Mouse (Mus musculus): ENCODE data around the gene Zfp131. TPM values are rescaled to one million over a fixed set of nuclear protein-coding genes. Genes with fewer than 3 reads are reported as not detected.
"Not testable (repeated sequence)": the region's sequence is repeated elsewhere in the genome, so short reads cannot be mapped to it uniquely, and the experiment has no call there.

Gene Zfp131
- 36.6 and 37.2 TPM in 2 replicates for polyA plus RNA-seq (2015; fragmentation: Nextera tagmentation; extraction: Ambion mirVana)

DNA sequence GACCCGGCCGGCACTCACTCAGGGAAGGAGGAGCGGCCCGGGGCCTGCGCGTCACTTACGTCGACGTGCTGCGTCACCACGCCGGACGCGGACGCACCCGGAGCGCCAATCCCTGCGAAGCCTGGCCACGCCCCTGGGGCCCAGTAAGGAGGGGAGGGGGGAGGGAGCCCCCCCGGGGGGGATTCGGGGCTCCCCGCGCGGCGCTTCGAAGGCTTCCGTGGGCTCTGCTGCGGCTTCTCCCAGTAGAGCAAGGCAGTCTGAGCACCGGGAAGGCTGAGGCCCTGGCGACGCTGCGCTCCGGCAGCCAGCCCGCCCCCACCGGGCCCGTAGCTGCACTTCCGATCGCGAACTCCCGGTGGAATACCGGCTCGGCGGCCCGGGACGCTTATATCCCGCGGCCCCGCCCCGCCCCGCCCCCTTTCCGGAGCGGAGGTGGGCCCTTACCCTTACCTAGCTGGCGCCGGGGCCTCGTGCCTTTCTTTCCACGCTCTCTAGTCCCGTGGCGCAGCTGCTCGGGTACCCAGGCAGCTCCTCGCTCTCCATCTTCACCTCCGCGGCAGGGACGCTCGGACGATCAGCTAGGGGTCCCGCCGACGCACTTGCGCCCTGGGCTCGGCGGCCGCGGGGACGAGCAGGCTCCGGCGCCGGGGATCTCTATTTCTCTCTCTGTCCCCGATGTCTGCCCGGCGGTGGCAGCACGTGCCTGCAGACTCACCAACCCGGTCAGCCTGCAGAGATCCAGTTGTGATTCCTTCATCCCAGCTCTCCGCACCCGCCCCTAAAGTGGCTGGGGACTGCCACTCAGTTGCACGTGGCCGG is at the start of gene Zfp131:
Zfp131 (minus strand) TSS at position 129 of the 819 bp plus-strand sequence.
- H3K4me2 ChIP-seq, result peak within 1 kb of the TSS; percentile 81
- H3K4me1 ChIP-seq (replicated peaks), result peaks cover 30% of the 10 kb centered on the region
- H3K9ac ChIP-seq, result peak within 1 kb of the TSS; percentile 94
- peaks cover 25% of the 10 kb centered on the region for H3K36me3 ChIP-seq
- 1% methylated on average over 76 of the region's 86 CpGs for WGBS
- H3K27ac ChIP-seq (replicated peaks), result peak within 1 kb of the TSS; percentile 98
- ATAC-seq (ENCODE audit: low read depth), result peak; percentile 98
- no peaks in the 10 kb centered on the region for H3K27me3 ChIP-seq
- no peaks in the 10 kb centered on the region for H3K9me3 ChIP-seq
- H3K4me3 ChIP-seq, result peak within 1 kb of the TSS; percentile 88

DNA sequence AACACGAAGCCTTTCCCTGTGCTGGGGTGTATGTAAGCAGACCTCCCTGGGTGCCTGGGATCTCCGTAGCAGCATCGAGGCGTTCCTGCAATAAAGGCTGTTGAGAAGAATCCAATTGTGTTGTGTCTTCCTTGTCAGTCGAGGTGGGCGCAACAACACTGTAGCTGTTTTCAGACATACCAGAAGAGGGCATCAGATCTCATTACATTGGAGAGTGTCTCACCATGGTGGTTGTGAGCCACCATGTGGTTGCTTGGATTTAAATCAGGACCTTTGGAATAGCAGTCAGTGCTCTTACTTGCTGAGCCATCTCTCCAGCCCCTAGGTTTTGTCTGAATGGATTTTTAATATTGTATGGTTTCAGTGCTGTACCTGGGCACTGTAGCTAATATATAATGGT is 49.3 kb upstream of the Zfp131 start:
- WGBS, result 20% methylated on average over 6 of the region's 6 CpGs
- H3K27ac ChIP-seq (replicated peaks); H3K4me3 ChIP-seq; H3K4me1 ChIP-seq (replicated peaks); H3K9me3 ChIP-seq; ATAC-seq (ENCODE audit: low read depth); H3K9ac ChIP-seq; H3K36me3 ChIP-seq; H3K4me2 ChIP-seq: not testable (repeated sequence)
- peaks cover 11% of the 10 kb centered on the region for H3K27me3 ChIP-seq

DNA sequence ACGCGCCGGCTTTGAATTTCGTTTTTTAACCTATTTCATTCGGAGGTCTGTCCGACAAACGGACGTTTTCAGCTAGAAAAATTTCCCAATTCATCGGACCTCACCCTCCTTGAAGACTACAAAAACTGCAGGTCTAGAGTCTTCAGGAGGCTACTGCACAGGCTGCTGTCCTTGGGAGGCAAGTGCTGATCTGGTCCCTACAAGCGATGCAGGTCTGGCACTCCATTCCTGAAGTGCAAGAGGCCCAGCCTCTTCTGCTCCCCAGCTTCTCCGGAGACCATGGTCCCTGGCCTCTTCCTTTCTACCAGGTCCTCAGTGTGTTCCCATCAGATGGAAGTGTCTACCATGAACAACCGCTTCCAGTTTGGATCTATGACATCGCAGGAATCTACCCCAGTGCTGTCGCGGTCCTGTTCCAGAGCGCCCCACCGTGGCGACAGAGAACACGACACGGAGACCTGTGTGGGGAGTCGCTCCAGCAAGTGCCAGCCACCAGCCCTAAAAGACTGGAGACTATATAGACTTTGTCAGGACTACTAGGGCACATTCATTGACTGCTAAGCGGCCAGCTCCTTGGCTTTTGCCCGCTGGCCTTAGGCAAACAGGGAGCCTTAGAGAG is 47.1 kb upstream of the Zfp131 start:
- 0 out of 2 replicates have a peak, but pooled peaks have one; percentile 37 for ATAC-seq (ENCODE audit: low read depth)
- not testable (repeated sequence) for H3K27ac ChIP-seq (replicated peaks); H3K36me3 ChIP-seq; H3K9me3 ChIP-seq; H3K9ac ChIP-seq; H3K4me1 ChIP-seq (replicated peaks); H3K4me3 ChIP-seq
- peaks cover 11% of the 10 kb centered on the region for H3K27me3 ChIP-seq
- peak overlapping the region; percentile 32; the same call in 1 of the 2 replicates for H3K4me2 ChIP-seq
- WGBS, result 5% methylated on average over 14 of the region's 23 CpGs

DNA sequence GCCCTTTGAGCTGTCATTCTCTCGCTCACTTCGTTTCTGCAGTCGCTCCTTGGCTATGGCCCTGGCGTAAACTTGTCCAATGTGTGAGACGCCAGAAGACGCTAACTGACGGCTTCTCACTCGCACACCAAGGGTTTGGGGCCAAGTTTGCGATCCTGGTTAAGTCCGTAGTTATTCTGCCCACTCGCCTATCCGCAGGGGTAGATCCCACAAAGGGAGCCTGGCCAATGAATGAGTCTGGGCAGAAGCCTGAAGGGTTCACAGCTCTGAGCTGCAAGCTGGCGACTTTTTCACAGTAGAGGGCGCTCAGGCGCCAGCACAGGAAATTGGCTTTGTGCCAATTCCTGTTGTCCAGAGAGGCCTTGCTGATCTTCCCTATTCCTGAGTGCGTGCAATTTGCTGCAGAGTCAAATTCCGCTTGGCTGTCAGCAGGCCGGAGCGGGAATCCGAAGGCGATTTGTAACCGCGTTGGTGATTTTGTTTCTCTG is 45.7 kb upstream of the Zfp131 start:
- ATAC-seq (ENCODE audit: low read depth), result peak; percentile 82
- WGBS, result 14% methylated on average over 23 of the region's 23 CpGs
- Histone ChIP-seq H3K4me2 (peak overlapping the region; percentile 46), H3K4me3 (peak overlapping the region; percentile 26), H3K27me3 (peaks cover 11% of the 10 kb centered on the region)
- not testable (repeated sequence) for H3K9me3 ChIP-seq; H3K9ac ChIP-seq; H3K36me3 ChIP-seq; H3K27ac ChIP-seq (replicated peaks); H3K4me1 ChIP-seq (replicated peaks)

DNA sequence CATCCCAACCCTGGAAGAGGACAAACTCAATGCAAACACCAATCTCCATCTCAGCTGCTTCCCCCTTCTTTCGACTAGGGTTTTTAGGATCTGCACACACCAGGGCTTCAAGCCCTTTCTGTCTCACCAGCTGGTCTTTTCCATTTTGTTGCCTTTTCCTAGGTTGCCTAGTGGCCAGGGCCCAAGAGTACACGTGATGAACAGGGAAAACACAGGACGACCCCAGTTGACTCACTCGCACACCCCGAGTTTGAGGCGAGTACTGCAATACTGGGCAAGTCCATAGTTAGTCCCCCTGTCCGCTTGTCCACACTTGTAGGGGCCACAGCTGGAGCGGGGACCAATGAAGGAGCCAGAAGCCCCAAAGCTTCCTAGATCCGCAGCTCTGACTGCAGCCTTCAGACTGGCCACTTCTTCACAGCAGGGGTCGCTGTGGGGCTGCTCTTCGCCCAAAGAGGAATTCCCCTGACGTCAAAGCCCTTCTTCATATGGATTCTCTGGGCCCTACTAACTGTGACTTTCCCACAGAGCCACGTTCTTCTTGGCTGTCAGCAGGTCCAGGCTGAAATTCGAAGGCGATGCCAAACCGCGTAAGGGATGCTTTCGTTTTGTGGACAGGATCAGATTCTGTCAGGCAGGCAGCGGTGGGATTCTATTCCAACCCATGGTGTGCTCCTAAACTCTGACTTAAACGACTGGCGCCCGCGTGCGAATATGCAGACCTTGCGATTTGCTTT is 44.8 kb upstream of the Zfp131 start, which contains the start of gene D13Ertd608e:
D13Ertd608e (plus strand) TSS at position 687 of the 737 bp plus-strand sequence.
- not testable (repeated sequence) for H3K9me3 ChIP-seq; H3K27ac ChIP-seq (replicated peaks); H3K4me1 ChIP-seq (replicated peaks); H3K36me3 ChIP-seq; H3K9ac ChIP-seq
- Histone ChIP-seq H3K4me2 (peak within 1 kb of the TSS; percentile 46), H3K4me3 (peak within 1 kb of the TSS; percentile 26), H3K27me3 (peaks cover 11% of the 10 kb centered on the region)
- peak; percentile 55; the same call in 1 of the 2 replicates for ATAC-seq (ENCODE audit: low read depth)
- 17% methylated on average over 18 of the region's 25 CpGs for WGBS

DNA sequence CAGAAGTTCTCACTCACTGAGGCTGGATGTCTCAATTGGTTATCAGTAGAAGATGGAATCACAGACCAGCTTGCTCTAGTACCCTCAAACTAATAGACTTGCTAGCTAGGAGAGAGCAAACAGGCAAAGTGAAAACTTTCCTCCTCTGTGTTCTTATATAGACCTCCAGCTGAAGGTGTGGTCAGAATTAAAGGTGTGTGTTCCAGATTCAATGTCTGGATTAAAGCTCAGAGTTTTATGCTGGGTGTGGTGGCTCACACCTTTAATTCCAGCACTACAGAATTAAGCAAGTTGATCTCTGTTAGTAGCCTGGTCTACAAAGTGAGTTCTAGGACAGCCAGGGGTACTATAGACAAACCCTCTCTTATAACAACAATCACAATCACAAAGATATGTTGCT is 39.4 kb upstream of the Zfp131 start, which contains the start of gene AF067063:
AF067063 (minus strand) TSS at position 101 of the 400 bp plus-strand sequence.
- not testable (repeated sequence) for H3K4me2 ChIP-seq; H3K27ac ChIP-seq (replicated peaks); H3K9me3 ChIP-seq; H3K9ac ChIP-seq; H3K4me1 ChIP-seq (replicated peaks); H3K4me3 ChIP-seq; ATAC-seq (ENCODE audit: low read depth); H3K27me3 ChIP-seq; H3K36me3 ChIP-seq

DNA sequence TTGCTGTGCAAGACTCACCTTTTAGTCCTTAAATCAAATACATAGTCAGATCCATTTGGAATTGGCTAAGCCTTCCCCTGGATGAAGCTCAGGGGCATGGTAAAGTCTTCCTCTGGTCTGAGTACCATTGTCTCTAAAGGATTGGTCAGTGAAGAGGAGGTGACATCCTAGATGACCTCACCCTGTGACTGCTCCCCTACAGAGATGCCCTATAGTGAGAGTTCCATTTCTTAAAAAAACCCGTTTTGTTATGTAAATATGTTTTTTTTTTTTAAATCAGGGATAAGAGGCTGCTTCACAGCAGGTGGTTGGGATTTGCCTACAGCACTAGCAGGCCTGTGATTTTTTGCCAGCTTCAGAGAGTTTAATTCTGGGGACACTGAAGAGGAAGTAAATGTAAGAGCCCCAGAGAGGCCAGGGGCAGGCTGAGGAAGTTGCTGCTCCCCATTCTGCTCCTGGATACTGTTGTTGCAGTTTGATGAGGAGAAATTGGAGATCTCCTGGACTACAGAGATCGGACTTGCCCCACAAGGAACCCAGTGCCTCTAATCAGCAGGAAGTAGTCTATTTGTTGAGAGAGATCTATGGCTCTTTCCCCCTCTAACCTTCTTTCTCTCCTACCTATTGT is 27.0 kb upstream of the Zfp131 start:
- Histone ChIP-seq H3K27ac (replicated peaks) (no peak overlapping the region), H3K4me1 (replicated peaks) (no peaks in the 10 kb centered on the region), H3K4me2 (no peak overlapping the region), H3K27me3 (no peaks in the 10 kb centered on the region), H3K4me3 (no peak overlapping the region), H3K9me3 (no peaks in the 10 kb centered on the region), H3K36me3 (no peaks in the 10 kb centered on the region), H3K9ac (no peak overlapping the region)
- 21% methylated on average over 2 of the region's 2 CpGs for WGBS
- ATAC-seq (ENCODE audit: low read depth), result no peak

DNA sequence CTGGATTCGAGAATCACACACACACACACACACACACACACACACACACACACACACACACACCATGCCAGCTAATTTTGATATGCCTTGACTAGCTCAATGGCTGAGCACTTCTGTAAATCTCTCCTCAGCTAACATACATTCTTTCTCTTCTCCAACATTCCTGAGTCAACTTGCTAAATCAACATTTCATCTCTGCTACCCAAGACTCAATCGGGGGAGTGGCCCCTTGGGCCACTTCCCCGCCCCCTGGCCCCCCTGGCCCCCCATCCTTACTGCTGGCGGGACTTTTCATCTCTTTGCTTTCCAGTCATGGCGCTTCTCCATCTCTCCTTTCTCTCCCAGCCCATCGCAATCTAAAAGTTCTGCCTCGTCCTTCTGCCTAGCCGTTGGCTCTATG is 26.1 kb upstream of the Zfp131 start:
- Histone ChIP-seq H3K9ac (no peak overlapping the region), H3K4me3 (no peak overlapping the region), H3K27ac (replicated peaks) (no peak overlapping the region), H3K36me3 (no peaks in the 10 kb centered on the region), H3K4me2 (no peak overlapping the region), H3K9me3 (no peaks in the 10 kb centered on the region), H3K4me1 (replicated peaks) (no peaks in the 10 kb centered on the region), H3K27me3 (no peaks in the 10 kb centered on the region)
- 70% methylated on average over 8 of the region's 8 CpGs for WGBS
- ATAC-seq (ENCODE audit: low read depth), result no peak

DNA sequence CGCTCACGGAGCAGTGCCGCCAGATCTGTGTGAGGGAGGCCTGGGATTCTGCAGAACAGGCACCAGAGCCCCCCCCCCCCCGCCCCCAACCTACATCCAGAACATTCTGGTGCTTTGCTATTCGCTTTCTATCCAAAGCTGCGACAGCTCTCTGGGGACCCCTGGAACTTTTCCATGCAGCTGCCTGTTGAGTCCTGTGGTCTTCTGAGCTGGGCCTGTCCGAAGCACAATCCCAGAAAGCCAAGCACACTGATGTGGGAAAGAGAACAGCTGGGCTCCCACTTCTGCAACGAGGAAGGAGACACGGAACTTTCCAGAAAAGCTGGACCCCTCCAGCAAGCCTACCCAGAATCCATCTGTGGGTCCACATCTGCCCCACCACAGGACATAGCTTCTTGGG is 19.3 kb upstream of the Zfp131 start:
- WGBS, result 89% methylated on average over 9 of the region's 9 CpGs
- H3K9me3 ChIP-seq, result no peaks in the 10 kb centered on the region
- no peaks in the 10 kb centered on the region for H3K4me1 ChIP-seq (replicated peaks)
- no peak overlapping the region for H3K9ac ChIP-seq
- H3K27me3 ChIP-seq, result no peaks in the 10 kb centered on the region
- H3K4me3 ChIP-seq, result no peak overlapping the region
- no peak overlapping the region for H3K27ac ChIP-seq (replicated peaks)
- no peak for ATAC-seq (ENCODE audit: low read depth)
- no peak overlapping the region for H3K4me2 ChIP-seq
- H3K36me3 ChIP-seq, result no peaks in the 10 kb centered on the region

DNA sequence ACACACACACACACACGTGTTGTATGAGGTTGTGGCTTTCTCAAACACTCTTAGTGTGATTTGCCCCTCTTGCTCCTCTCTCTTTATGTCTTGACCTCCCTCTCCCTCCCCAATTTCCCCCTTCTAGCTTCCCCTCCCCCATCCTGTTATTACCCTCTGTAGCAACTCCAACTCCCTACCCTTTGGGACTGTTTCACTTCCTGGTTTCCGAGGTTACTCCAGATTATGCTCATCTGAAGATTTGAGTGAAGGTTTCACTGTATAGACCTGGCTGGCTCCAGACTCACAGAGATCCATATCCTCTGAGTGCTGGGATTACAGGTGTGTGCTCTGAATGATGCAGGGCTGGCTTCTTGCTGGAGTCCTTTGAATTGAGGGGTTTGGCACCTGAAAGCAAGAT is 18.2 kb upstream of the Zfp131 start:
- Histone ChIP-seq H3K9ac (no peak overlapping the region), H3K4me1 (replicated peaks) (no peaks in the 10 kb centered on the region), H3K4me3 (no peak overlapping the region), H3K27me3 (no peaks in the 10 kb centered on the region), H3K36me3 (no peaks in the 10 kb centered on the region), H3K4me2 (no peak overlapping the region), H3K9me3 (no peaks in the 10 kb centered on the region), H3K27ac (replicated peaks) (no peak overlapping the region)
- ATAC-seq (ENCODE audit: low read depth), result no peak
- WGBS, result 76% methylated on average over 2 of the region's 2 CpGs

DNA sequence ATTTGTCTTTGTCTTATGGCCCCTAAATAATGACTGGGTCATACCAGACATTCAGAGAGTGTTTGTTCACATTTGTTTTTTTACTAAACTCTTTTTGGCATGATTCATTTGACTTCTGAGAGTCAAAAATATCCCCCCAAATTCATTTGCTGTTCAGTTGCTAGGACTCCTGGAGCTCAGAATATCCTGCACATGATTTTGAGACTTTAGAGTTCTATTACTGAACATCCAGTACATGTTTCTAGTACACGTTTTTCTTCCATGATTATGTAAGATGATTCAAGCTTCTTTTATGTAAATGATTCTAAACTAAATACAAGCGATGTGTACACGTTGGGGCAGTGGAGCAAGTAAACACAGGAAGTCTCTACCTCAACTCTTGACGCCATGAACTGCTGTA is 7.0 kb upstream of the Zfp131 start:
- no peak for ATAC-seq (ENCODE audit: low read depth)
- H3K27ac ChIP-seq (replicated peaks), result no peak overlapping the region
- H3K4me3 ChIP-seq, result no peak overlapping the region
- H3K27me3 ChIP-seq, result no peaks in the 10 kb centered on the region
- 68% methylated on average over 4 of the region's 4 CpGs for WGBS
- H3K9ac ChIP-seq, result no peak overlapping the region
- no peaks in the 10 kb centered on the region for H3K4me1 ChIP-seq (replicated peaks)
- no peak overlapping the region for H3K4me2 ChIP-seq
- no peaks in the 10 kb centered on the region for H3K9me3 ChIP-seq
- no peaks in the 10 kb centered on the region for H3K36me3 ChIP-seq

Measured in neural tube, embryonic 13.5 days (tissue).